Mouse (Mus musculus) kidney, postnatal 36 days (tissue): Measurements from ENCODE around the gene Prr5.
"Not testable (repeated sequence)": the region's sequence is repeated elsewhere in the genome, so short reads cannot be mapped to it uniquely, and the experiment has no call there.

Experiments
- DNase-seq, 2 experiments: peaks; one replicate each; pipeline ENCODE4 v3.0.0; 2021 to 2022; ENCODE audit warnings: mixed read lengths in 2 of 2

The Prr5 gene

DNA sequence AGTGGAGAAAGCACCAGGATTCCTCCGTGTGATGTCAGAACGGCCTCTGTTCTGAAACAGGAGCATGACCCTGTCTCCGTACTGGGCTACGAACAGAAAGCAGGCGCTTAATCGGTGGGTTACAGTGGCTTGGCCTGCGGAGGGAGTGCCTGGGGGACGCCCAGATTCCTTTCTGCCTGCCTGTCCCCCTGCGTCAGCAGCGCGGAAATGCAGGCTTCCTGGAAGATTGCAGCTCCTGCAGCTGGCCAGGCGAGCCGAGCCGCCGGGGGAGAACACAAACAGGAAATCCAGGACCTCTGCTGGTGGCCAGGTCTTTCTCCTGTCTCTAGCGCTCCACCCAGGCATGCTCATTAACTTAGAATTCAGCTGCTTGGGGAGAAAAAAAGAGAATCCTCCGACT, 45.3 kb downstream of the Prr5 start:
- peak; percentile 88 to 91 for DNase-seq

DNA sequence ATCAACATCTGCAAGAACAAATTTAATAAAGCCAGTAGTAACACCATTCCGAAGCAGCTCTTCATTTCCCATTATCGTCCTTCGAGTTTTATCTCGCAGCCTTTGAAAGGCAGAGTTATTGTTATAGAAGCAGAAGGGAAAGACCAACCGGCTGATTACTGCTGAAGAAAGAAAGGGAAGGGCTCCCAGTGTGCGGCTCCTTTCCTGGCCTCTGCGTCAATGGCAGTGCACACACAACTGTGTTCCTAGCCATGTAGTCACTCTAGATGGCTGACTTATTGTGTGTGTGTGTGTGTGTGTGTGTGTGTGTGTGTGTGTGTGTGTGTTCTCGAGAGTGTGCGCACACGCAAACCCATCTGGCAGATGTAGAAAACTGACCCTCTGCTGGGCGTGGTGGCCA, 45.7 kb downstream of the Prr5 start:
- no peak for DNase-seq

DNA sequence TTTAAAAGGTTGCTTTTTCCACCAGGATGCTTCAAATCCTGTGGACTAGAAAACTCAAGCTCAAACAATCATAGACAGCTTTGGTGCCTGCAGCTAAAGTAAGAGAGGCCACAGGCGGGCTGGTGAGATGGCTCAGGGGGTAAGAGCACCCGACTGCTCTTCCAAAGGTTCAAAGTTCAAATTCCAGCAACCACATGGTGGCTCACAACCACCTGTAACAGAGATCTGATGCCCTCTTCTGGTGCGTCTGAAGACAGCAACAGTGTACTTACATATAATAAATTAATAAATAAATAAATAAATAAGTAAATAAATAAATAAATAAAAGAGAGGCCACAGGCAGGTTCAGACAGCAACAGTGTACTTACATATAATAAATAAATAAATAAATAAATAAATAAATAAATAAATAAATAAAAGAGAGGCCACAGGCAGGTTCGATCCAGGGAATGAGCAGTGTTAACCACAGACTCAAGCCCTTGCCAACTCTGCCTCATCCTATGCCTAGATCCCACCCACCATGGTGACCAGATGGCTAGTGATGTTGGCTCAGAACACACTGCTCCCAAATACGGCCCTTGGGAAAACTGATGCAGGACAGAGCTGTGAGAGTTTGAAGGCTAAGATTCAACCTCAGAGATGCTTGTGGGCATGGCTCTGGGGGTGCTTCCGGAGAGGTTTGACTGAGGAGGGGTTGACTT, 48.3 kb downstream of the Prr5 start:
- peak in 1 of 2 experiments; percentile 37 for DNase-seq

DNA sequence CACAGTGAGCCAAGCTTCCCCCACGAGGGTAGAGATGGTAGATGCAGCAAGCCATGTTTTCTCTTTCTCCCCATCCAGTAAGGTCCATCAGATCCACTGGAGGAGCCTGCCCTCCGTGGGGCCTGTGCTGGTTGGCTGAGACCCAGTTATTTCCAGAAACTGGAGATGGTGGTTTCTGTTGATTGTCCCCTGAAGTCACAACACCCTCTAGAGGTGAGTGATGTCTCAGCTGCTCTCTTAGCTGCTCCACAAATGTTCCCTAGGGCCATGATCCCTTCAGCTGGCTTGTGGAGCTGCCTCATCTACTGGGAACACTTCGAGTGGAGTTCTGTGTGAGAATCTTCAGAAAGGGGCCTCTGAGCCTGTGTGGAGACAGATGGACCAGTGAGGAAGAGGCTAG, 49.4 kb downstream of the Prr5 start:
- DNase-seq: no peak

DNA sequence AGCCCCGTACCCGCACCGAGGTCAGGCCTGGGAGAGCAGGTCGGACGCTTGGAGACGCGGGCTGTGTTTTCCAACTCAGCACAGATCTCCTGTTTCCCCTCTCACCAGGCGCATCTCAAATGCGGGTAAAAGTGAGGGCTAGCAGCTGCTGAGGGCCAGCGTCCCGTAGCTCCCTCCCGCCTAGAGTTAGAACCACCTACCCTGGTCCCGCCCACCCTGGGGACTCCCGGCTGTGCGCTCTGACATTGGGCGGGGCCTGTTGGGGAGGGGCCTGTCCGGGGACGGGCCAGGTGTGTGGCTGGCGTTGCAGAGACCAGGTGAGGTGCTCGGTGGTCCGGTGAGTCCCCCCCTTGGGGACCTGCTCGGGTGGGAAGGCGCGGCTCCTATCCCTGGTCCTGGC, 50.4 kb downstream of the Prr5 start, which contains the start of gene Arhgap8:
Arhgap8 (plus strand) TSS at position 262 of the 400 bp plus-strand sequence.
- DNase-seq: peak; percentile 58 to 81

DNA sequence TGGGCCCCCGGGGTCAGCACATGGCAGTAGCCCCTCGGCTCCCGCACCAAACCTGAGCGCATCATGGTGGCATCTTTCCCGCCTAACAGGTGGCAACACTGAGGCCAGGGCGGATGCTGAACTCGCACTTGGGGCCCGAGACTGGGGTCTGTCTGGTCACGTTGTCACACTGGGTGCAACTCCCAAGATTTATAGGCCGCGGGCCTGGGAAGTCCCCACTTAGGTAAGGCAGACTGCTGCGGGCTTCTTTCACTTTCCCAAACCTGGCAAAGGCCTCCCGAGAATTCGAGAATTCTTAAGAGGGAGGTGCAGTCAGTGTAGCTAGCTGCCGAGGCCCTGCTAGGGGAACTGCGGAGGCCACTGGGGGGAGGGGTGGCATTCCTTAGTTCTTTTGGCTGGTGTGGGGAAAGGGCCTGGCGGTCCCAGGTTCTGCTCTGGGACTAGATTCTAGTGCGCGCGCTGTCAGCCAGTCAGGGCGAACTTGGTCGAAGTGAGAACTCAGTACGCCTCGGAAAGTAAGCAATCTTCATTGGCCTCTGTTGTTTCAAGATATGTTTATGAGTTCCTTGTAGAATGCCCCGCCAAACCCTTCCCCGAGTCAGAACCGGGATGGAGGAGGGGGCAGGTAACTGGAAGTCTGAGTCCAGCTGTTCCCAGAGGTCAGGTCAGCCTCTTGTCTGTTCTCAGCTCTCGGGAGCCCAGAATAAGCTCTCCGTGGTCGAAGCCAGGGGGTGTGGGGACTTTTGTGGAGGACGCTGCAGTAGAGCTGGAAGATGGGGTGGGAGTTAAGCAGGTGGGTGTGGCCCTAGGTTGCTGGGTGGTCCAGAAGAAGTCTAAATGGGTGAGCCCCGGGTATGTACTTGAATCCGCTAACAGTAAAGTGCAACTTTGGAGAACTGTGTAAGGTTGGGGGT, 51.1 kb downstream of the Prr5 start:
- peak; percentile 26 to 59 for DNase-seq

DNA sequence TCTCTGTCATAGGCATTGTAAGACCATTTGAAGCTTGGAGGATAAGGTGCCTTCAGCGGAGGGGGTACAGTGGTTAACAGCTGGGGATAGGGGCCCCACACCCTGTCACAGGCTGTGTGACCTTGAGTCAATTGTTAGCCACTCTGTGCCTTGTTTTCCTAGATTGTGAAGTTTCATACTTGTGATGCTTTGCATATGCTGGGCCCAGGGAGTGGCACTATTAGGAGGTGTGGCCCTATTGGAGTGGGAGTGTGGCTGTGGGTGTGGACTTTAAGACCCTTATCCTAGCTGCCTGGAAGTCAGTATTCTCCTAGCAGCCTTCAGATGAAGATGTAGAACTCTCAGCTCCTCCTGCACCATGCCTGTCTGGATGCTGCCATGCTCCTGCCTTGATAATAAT, 54.2 kb downstream of the Prr5 start:
- DNase-seq: not testable (repeated sequence)

DNA sequence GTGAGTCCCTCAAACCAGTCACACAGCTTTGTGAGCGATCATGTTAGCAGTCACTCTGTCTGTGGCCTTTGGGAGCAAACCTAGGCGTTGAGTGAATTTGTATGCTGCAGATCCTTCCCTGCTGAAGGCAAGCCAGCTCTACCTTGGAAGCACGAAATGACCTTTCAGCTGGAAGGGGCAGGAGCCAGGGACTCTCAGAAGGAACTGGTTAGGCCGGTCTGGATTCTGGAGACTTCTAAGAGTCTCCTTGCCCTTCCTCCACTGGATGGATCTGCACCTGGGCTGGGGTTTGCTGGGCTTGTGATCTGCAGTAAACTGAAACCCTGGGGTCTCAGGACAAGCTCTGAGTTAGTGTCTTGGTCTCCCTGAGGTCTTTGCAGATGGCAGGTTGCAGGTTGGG, 54.8 kb downstream of the Prr5 start:
- DNase-seq: no peak

DNA sequence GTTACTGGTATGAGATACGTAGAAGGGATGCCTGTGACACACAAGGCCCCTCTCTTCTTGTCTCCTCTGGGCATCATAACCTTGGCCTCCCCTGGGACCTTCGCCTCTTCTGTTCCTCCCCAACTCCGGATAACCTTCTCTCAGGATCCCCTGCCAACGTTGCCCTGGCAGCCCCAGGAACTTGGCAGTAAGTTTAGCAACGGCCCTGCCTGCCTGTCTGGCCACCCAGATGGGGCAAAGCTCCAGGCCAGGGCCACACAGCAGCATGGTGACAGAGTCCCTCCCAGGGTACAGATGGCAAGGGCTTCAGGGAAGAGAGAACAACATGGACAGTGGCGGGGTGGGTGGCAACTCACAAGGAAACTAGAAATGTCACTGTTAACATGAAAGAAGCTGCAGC, 60.3 kb downstream of the Prr5 start:
- DNase-seq: no peak

DNA sequence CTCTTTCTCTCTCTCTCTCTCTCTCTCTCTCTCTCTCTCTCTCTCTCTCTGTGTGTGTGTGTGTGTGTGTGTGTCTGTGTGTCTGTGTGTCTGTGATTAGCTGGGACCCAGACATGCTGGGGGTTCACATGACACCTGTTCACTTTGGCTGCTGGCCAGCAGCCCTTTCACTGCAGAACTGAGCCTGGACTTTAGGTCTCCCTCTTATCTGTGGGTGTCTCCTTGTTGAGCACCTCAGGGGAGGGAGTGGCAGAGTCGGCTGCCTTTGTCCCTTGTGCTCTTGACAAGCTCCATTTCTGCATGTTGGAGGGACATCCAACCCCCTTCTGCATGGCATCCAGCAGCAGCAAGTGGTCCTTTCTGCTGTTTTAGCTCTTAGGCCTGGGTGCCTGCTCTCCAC, 61.5 kb downstream of the Prr5 start:
- DNase-seq: no peak

DNA sequence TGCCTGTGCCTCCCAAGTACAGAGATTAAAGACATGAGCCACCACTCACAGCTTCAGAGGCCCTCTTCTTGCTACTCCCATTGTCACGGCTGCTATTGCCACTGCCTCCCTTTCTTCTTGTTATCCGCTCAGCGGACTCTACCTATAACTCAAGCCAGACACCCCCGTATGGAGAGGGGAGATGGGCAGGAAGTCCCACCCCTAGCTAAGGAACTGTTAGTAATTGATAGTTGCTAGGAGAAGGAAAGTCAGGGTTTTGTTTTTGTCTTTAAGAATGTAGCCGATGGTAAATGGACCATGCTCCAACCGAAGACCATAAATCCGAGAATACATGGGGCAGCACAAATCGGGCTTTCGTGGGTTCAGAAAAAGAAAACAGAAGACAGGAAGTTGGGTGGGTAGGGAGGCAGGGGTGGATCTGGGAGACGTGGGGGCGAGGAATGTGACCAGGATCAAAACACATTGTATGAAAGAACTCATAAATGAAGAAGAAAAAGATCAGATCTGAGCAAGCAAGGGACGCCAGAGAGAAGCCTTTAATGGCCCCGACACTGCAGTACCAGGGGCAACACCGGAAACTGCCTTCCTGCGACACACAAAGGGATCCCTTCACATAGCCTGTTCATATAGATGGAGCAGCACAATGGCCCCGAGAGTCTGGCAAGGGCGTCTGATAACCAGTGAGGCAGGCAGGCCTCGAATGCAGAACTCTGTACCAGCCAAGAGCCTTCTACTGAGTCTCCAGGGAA, 62.4 kb downstream of the Prr5 start:
- no peak for DNase-seq

DNA sequence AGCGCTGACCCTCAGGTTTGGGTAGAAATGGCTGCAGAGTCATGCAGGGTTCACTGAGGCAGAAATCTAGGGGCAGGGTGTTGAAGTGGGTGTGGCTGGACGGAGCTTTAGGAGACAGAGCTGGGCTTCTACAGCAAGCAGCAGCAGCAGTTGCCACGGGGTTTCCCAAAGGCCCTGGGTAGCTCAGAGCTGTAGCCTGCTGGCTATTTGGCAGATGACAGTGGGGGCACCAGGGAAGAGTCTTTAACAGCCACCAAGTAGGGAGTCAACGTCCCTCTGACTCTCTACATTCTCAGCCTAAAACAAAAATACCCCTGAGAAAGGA, 63.0 kb downstream of the Prr5 start:
- DNase-seq: no peak

DNA sequence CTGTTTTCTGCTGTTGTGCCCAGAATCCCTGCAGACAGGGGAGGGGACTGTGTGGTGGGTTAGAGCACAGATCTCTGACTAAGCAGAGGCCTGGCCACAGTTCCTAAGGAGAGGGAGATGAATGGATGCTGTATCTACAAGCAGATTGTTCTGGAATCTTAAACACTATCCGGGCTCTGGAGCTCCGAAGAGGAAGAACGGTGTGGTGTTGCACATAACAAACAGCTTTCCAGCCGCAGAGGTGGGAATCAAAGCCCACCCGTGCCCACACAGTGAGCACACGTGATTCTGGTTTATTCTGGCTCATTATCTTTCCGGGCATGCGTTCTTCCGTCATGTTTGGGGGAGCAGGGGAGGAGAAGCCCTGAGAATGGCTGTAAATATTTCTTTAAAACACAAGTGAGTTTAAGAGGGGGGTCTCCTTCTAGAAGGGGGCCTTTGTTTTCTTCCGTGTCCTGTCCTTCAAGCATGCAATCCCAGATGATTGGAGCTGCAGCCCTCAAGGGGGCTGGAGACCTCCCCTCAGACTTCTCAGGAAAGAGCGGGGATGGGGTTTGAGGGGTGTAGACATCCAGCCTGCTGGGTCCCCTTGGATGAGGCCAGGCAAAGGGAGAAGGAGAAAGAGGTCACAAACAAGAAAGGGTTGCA, 67.0 kb downstream of the Prr5 start:
- no peak for DNase-seq

DNA sequence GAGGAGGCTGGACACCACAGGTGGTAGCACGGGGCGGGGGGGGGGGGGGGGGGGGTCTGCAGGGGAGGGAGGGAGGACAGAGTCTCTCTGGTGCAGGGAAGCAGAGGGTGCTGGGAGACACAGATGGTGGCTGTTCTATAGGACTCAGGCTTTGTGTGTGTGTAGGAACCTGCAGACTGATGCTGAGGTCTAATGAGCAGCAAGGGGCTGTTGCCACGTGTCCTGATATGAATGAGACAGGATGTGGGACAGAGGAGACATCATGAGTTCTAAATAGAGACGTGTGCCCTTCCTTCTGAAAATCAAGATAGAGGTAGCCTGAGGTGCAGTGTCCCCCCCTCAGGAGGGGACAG, 67.5 kb downstream of the Prr5 start:
- no peak for DNase-seq

DNA sequence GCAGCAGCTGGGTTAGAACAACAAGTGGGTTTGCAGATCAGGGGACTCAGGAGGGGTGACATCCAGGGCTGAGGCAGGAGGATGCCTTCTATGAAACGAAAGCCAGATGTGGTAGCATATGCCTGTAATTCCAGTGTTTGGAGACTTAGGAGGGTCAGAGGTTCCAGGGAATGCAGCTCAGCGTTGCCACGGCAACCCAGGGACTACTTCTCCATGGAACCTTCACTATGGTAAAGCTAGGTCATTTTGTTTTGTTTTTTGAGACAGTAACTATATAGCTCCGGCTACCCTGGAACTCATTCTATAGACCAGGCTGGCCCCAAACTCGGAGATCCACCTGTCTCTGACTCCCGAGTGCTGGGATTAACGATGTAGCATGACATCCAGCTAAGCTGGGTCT, 68.8 kb downstream of the Prr5 start:
- DNase-seq: no peak

DNA sequence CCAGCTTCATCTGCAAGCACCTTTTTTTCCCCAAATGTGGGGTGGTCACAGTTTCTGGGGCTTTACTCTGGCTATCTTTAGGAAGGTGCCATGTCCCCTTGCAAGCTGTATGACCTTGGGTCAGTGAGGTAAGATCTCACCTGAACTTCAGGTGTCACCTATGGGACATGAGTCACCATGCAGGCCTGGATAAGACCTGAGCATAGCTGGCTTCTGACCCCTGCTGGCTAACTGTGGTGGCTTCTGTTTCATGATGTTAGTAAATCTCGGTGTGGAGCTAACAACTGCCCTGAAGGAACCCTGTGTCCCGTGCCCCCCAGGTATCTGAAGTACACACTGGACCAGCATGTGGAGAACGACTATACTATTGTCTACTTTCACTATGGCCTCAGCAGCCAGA, 72.2 kb downstream of the Prr5 start:
- peak in 1 of 2 experiments; percentile 17 for DNase-seq

DNA sequence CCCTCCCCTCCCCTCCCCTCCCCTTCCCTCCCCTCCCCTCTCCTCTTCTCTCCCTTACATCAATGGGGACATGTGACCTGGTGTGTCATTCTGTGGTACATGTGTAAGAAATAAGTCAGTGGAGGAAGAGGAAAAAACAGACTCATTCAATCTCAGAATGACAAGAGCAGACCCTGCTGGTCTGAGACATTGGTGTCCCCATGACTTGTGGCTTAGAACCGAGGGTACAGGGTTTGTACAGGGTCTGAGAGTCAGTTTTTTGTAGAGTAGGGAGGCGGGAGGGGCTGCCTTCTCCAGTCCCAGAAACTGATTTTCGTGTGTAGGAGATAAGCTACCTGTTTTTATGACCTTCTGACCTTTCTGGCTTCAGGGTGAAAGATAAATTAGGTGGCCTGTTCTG, 73.9 kb downstream of the Prr5 start:
- DNase-seq: no peak

DNA sequence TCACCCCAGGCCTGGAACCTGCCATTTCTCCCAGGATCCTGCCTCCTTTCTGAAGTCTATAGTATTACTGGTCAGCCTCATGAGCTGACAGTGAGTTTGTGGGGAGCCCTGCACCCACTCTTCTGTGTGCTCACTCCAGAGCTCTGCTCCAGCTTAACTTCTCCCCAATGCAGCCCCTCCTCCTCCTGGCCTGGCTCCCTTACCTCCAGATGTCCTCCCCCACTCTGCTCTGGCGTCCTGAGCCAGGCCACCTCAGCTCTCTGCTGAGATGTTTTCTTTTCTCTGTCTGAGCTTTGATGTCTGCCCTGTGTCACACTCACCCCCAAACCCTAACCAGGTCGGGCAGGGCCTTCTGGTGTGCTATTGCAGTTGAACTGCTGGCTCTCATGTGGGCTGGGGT, 74.9 kb downstream of the Prr5 start:
- DNase-seq: no peak

DNA sequence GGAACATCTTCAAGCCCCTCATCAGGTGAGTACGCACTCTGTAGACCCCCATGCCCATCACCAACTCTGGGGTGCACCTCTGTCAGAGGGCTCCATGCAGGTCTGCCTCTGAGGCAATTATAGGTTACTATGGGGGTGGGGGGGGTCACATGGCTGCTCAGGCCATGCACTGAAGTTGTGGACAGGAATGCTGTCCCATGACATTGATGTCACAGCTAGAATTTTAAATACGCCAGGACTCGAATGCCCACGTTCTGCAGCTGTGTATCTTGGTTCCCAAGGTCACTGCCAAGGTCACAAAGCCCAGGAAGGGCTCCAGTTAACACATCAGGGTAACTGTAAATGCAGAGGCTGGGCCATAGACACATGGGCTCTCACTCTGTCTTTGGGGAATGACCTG, 76.4 kb downstream of the Prr5 start:
- no peak for DNase-seq
